Mouse (Mus musculus) Muller cell, postnatal 12 days (primary cell): ENCODE measurements around the gene Nrxn1.
A peak's percentile ranks its signal among the peaks of the same experiment; 100 is the strongest.

Experiments
- DNase-seq: peaks from one replicate; pipeline ENCODE4 v3.0.0-alpha.2; 2015; ENCODE audit errors: inconsistent ontology term

Gene Nrxn1

GRCm38 (mm10) chr17:90809197-90810163 lies 283.4 kb downstream of the Nrxn1 start:
- peak; percentile 56 for DNase-seq

GRCm38 (mm10) chr17:90808256-90808655 lies 284.6 kb downstream of the Nrxn1 start:
- DNase-seq: no peak

GRCm38 (mm10) chr17:90807199-90807598 lies 285.7 kb downstream of the Nrxn1 start:
- no peak for DNase-seq

DNA sequence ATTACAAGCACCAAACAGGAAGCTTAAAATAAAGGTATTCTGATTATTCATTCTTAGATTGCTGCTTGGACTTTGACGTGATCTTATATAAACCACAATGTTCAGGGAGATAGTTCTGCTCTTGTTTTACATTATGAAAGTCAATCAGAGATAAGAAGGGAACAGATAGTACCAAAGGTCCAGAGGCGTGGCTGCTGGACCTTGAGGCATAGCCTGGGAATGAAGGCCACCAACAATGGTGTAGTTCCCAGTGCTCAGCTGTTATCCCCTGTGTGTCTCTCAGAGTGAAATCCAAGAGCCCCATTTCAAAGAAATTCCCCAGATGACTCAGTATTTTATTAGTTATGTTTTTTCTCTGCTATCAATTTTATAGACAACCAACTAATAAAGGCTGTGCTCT lies 294.2 kb downstream of the Nrxn1 start:
- DNase-seq: no peak

DNA sequence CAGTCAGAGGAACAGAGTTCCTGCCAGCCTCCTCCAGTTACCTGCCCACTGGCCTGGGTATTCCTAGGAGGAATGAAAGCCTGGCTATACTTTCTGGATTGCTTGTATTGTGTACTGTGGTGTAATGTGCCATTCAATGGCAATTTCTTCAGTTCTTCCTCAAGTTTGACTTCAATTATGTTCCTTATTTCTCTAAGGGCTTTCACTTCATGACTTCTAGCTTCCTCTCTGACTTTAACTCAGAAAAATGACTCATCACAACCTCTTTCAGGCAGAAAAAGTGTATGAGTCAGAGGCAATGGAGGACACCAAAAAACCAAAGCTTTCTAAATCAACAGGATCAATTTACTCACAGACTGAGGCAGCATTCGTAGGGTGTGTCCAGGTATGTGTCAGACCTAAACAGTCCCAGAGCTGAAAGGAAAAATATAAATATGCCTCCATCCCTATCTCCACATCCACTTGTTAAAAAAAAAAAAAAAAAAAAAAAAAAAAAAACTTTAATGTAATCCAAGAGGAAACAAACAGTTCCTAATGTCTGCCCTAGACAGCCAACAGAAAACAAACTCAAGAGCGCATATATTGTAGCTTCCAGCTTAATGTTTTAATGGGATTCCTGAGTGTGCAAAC lies 295.1 kb downstream of the Nrxn1 start:
- peak; percentile 31 for DNase-seq

DNA sequence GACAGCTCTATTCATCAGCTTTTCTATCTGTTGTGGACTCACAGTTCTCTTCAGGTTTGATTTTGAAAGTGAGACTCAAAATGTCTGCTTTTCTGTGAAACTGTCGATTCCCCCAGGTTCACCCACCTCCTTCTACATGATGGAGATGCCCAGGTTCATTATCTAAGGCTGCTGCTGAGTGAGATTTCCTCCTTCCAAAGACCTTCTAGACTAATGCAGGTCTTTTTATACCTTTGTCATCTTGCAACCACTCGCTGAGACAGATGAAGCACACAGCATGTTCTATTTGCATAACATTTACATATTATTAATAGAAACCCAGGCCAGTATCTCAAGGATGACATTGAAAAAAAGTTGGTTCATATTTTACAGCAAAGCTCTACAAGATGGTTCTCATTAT lies 295.9 kb downstream of the Nrxn1 start:
- DNase-seq: no peak

DNA sequence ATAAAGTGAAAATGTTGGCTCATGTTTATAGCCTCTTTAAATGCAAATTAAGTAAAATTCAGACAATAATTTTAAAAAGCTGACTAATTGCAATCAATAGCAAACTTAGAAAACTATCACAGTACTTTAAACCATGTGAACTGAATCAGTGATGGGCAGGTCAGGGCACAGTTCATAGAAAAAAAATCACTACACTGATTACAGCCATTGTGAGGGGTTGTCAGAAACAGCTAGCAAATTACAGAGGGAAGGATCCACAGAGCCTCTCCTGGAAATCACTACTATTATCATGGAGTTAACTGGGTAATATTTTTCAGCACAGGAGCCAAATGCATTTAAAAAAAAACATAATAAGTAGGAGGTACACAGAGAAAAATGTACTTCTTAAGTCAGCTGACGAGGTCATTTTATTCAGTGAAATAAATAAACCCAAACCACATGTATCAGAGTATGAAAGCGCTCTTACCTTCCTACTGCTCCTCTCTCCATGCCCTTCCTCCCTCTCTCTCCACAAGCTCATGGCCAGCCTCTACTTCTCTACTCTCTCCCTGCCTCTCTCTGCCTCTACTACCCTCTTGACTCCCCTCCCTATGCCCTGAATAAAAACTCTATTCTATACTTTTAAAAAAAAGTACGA lies 304.3 kb downstream of the Nrxn1 start:
- no peak for DNase-seq

- no peak for DNase-seq
These were observed 304.8 kb downstream of the Nrxn1 start for GRCm38 (mm10) chr17:90788040-90788439.

- DNase-seq: no peak
These were observed 305.6 kb downstream of the Nrxn1 start for GRCm38 (mm10) chr17:90787121-90787788.

DNA sequence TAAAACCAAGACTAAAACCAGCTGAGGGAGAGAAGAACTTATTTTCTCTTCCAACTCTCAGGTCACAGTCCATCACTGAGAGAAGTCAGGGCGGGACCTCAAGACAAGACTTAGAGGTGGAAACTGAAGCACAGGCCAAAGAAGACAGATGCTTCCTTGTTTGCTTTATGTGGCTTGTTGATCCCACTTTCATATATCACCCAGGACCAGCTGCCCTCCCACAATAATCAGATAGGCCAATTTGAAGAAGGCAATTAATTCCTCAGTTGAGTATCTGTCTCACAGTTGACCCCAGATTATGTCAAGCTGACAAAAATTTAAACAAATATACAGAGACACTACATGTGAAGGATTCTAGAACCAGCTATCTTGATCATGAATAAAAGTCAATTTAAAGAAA lies 312.4 kb downstream of the Nrxn1 start:
- DNase-seq: no peak

- no peak for DNase-seq
These were observed 317.5 kb downstream of the Nrxn1 start for GRCm38 (mm10) chr17:90775397-90775796.

GRCm38 (mm10) chr17:90773233-90773632 lies 319.6 kb downstream of the Nrxn1 start:
- no peak for DNase-seq

DNA sequence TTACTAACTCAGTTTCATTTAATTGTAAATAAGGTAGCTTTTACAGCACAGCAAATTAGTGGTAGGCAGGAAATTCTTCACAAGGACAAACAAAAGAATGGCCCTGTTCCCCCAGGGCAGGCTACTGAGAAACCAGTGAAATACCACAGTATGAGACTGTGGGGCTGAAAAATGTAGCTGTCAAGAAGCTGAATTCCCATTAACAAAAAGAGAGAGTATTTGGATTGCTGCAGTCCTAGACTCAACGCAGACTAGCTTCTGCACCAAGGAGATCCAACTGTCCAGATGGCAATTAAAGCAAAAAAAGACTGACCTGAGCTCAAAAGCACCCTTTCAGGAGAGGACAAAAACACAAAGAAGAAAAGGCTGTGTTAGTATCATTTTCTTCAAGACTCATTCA lies 324.7 kb downstream of the Nrxn1 start:
- DNase-seq: peak; percentile 88

DNA sequence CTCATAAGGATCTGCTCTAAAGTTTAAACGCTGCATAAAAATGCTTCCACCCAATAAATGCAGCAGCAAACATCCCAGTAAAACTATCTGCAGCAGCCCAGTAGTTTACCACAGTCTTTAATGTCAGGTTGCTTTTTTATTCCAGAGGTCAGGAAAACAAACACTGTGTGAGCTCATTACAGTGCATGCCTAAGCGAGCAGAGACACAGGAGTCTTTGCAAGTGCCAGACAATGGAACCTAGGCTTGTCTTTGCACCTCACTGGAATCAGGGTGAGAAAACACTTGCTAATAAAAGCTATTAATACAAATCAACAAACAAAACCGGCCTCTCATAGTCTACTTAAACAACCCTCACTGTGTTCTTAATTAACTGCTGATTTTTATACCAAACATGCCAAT lies 365.7 kb downstream of the Nrxn1 start:
- peak; percentile 14 for DNase-seq

DNA sequence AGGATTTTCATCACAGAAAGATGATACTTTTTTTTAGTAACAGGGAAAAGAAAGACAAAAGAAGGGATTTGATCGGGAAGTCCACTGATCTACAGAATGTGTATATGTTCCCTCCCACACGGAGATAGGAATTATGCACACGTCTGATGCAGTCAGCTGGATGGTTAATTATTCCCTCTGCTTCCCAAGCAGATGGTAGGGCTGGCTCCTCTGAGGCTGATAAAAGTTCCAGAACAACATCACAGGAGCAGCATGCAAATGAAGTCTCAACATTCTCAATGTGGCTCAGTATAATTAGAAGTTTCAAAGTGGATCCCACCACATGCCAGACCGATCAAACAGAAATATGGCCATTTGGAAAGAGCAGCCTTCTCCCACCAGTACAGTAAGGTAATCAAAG lies 388.1 kb downstream of the Nrxn1 start:
- DNase-seq: no peak

- no peak for DNase-seq
These were observed 390.2 kb downstream of the Nrxn1 start for GRCm38 (mm10) chr17:90702626-90703025.

DNA sequence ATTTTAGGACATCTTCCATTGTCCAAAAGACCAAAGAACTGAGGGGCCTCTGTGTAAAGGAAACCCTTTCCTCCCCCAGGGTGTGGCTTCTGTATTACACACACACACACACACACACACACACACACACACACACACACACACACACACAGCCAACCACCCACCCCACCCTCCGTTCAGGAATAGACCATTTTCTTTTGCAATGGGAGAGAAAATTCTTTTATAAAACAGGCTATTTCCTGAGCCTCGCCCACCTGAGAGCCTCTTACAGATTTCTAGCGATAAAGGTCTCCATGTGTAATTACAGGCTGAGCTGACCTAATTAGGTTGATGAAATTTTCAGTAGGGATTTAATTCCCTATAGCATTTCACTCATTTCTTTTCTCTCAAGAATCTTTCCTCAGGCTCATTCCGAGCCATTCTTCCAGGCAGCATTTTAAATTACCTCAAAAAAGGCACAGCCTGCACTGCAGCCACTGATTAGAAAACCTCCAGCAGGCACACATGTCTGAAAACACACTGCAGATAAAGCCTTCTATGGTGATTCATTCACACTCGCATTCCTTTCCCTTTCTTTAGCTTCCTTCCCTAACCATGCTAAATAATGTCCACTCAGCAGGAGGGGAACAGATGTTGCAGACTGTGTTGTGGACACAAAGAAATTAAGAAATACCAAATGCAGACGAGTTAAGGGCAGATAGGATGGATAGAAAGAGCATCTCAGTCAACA lies 396.6 kb downstream of the Nrxn1 start:
- peak; percentile 87 for DNase-seq

- DNase-seq: no peak
These were observed 397.7 kb downstream of the Nrxn1 start for GRCm38 (mm10) chr17:90695086-90695584.

GRCm38 (mm10) chr17:90684172-90684571 lies 408.7 kb downstream of the Nrxn1 start:
- no peak for DNase-seq

- peak; percentile 10 for DNase-seq
These were observed 411.9 kb downstream of the Nrxn1 start for GRCm38 (mm10) chr17:90681019-90681418.

- peak; percentile 81 for DNase-seq
These were observed 416.2 kb downstream of the Nrxn1 start for GRCm38 (mm10) chr17:90676676-90677075.
